Mouse (Mus musculus): ENCODE results near the gene Kalrn.

The Kalrn gene

DNA sequence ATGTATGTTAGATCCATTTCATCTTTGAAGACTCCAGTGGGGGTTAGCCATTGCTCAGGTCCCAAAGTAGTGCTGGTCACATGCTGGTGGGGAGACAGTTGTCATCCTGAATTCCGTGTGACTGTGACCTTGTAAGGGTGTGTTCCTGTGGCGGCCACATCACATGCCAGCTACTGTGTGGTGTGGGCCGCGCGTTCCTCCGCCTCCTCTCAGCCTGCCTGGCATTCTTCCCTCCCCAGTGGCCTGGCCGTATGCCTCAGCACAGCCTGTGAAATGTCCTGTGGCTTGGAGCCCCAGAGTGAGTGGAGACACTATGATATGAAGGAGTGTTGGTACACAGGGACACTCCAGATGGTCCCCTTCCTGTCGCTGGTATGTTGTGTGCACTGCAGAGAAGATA, 635.8 kb downstream of the Kalrn start:
- Histone ChIP-seq H3K27me3 (ENCODE audit: insufficient read depth, low read length) (no peaks in the 10 kb centered on the region), H3K9me3 (ENCODE audit: low read length) (no peaks in the 10 kb centered on the region), H3K4me1 (replicated peaks; ENCODE audit: low read depth, low read length) (peaks cover 23% of the 10 kb centered on the region), H3K36me3 (ENCODE audit: insufficient read depth, low read length) (peaks cover 5% of the 10 kb centered on the region), H3K4me3 (replicated peaks; ENCODE audit: low read length) (no peak overlapping the region)
- no peak for TF ChIP-seq NANOG (IDR thresholded peaks at IDR 0.05; ENCODE audit: borderline replicate concordance, low read length)
- no peak for TF ChIP-seq POU5F1 (IDR thresholded peaks at IDR 0.05; ENCODE audit: borderline replicate concordance, low read length)
- TF ChIP-seq CTCF (conservative IDR thresholded peaks at IDR 0.05; ENCODE audit: low read length), result no peak

DNA sequence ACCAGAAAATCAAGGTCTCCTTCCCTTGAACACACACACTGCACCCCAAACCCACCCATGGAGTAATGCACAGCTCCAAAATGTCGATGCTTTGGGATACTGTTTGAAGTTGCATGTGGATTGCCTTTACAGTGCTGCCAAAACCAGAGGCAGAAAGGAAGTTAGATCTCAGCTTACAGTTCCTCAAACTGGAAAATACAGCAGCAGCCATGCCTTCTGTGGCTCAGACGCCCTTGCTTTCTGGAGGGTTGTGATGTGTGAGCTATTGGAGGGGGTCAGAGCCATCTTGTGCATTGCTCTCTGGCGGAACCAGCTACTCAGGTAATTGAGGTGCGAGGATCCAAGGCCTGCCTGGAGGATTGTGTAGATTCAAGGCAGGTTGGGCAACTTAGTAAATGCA, 636.4 kb downstream of the Kalrn start:
- Histone ChIP-seq H3K4me3 (replicated peaks; ENCODE audit: low read length) (no peak overlapping the region), H3K9me3 (ENCODE audit: low read length) (no peaks in the 10 kb centered on the region), H3K36me3 (ENCODE audit: insufficient read depth, low read length) (peaks cover 5% of the 10 kb centered on the region), H3K27me3 (ENCODE audit: insufficient read depth, low read length) (no peaks in the 10 kb centered on the region), H3K4me1 (replicated peaks; ENCODE audit: low read depth, low read length) (peaks cover 18% of the 10 kb centered on the region)
- TF ChIP-seq NANOG (IDR thresholded peaks at IDR 0.05; ENCODE audit: borderline replicate concordance, low read length) (no peak), POU5F1 (IDR thresholded peaks at IDR 0.05; ENCODE audit: borderline replicate concordance, low read length) (no peak), CTCF (conservative IDR thresholded peaks at IDR 0.05; ENCODE audit: low read length) (no peak)

DNA sequence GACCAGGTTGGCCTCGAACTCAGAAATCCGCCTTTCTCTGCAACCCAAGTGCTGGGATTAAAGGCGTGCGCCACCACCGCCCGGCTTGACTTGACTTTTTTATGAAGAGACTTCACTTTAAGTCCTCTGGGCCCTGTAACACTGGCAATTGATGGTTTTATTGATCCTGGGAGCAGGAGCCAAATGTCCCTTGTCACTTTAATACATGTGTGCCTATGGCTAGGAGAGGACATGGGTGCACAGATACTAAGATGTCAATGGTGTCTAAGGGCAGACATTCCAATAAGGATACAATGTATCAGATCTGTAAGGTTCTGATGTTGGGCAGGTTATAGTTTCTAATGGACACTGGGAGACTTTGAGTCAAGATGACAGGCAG, 637.9 kb downstream of the Kalrn start:
- H3K36me3 ChIP-seq (ENCODE audit: insufficient read depth, low read length), result peaks cover 5% of the 10 kb centered on the region; the same call in 1 of the 2 replicates
- no peak overlapping the region for H3K4me3 ChIP-seq (replicated peaks; ENCODE audit: low read length)
- H3K9me3 ChIP-seq (ENCODE audit: low read length), result no peaks in the 10 kb centered on the region
- H3K27me3 ChIP-seq (ENCODE audit: insufficient read depth, low read length), result no peaks in the 10 kb centered on the region
- 0 out of 2 replicates have a peak, but pooled peaks cover 8% of the 10 kb centered on the region for H3K4me1 ChIP-seq (replicated peaks; ENCODE audit: low read depth, low read length)
- no peak for TF ChIP-seq POU5F1 (IDR thresholded peaks at IDR 0.05; ENCODE audit: borderline replicate concordance, low read length)

GRCm38 (mm10) chr16:33934701-33935406, 638.5 kb downstream of the Kalrn start:
- Histone ChIP-seq H3K4me3 (replicated peaks; ENCODE audit: low read length) (no peak overlapping the region), H3K27me3 (ENCODE audit: insufficient read depth, low read length) (no peaks in the 10 kb centered on the region), H3K36me3 (ENCODE audit: insufficient read depth, low read length) (peaks cover 5% of the 10 kb centered on the region; the same call in 1 of the 2 replicates), H3K9me3 (ENCODE audit: low read length) (no peaks in the 10 kb centered on the region), H3K4me1 (replicated peaks; ENCODE audit: low read depth, low read length) (0 out of 2 replicates have a peak, but pooled peaks cover 8% of the 10 kb centered on the region)
- no peak for TF ChIP-seq CTCF (conservative IDR thresholded peaks at IDR 0.05; ENCODE audit: low read length)
- TF ChIP-seq POU5F1 (IDR thresholded peaks at IDR 0.05; ENCODE audit: borderline replicate concordance, low read length), result no peak

DNA sequence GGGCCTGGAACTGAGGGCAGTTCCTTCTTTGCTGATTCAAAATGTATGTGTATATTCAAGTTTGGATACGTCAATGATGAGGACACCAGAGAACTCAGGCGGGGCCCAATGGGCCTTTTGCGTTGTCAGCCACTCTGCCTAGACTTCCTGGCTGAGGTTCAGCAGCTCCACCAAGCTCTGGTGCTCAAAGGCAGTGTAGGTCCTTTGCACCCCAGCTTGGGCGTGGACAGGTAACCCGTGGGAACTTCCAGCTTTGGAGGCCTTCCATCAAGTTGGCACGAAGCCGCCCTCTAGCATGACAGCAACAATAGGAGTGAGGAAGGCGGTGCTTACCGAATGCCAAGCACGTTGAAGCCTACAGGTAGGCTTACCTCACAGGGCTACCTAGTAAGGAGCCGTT, 639.9 kb downstream of the Kalrn start:
- 0 out of 2 replicates have a peak, but pooled peaks cover 8% of the 10 kb centered on the region for H3K4me1 ChIP-seq (replicated peaks; ENCODE audit: low read depth, low read length)
- H3K27me3 ChIP-seq (ENCODE audit: insufficient read depth, low read length), result no peaks in the 10 kb centered on the region
- H3K9me3 ChIP-seq (ENCODE audit: low read length), result no peaks in the 10 kb centered on the region
- TF ChIP-seq CTCF (conservative IDR thresholded peaks at IDR 0.05; ENCODE audit: low read length) (no peak), NANOG (IDR thresholded peaks at IDR 0.05; ENCODE audit: borderline replicate concordance, low read length) (no peak), POU5F1 (IDR thresholded peaks at IDR 0.05; ENCODE audit: borderline replicate concordance, low read length) (no peak)
- H3K36me3 ChIP-seq (ENCODE audit: insufficient read depth, low read length), result peaks cover 5% of the 10 kb centered on the region; the same call in 1 of the 2 replicates
- H3K4me3 ChIP-seq (replicated peaks; ENCODE audit: low read length), result no peak overlapping the region

- H3K27me3 ChIP-seq (ENCODE audit: insufficient read depth, low read length), result no peaks in the 10 kb centered on the region
- H3K36me3 ChIP-seq (ENCODE audit: insufficient read depth, low read length), result no peaks in the 10 kb centered on the region
- H3K4me3 ChIP-seq (replicated peaks; ENCODE audit: low read length), result no peak overlapping the region
- 0 out of 2 replicates have a peak, but pooled peaks cover 5% of the 10 kb centered on the region for H3K4me1 ChIP-seq (replicated peaks; ENCODE audit: low read depth, low read length)
- H3K9me3 ChIP-seq (ENCODE audit: low read length), result no peaks in the 10 kb centered on the region
- TF ChIP-seq NANOG (IDR thresholded peaks at IDR 0.05; ENCODE audit: borderline replicate concordance, low read length) (no peak), CTCF (conservative IDR thresholded peaks at IDR 0.05; ENCODE audit: low read length) (no peak), POU5F1 (IDR thresholded peaks at IDR 0.05; ENCODE audit: borderline replicate concordance, low read length) (no peak)
These were observed 641.2 kb downstream of the Kalrn start for GRCm38 (mm10) chr16:33932126-33932525.

DNA sequence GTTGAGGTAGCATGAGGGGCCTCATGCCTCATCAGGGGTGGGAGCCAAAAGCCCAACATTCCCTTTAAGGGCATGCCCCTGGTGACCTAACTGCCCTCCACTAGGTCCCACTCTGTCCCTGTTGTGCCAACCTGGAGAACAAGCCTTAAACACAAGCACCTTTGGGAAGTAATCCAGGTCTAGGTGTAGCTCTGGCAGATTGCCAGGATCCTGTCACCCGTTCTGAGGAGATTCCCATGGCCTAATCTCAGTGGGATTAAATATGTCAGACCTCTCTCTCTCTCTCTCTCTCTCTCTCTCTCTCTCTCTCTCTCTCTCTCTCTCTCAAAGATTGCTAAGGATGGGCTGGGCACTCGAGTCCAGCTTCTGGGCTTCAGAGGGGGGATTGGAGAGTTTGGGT, 641.6 kb downstream of the Kalrn start:
- no peaks in the 10 kb centered on the region for H3K36me3 ChIP-seq (ENCODE audit: insufficient read depth, low read length)
- H3K9me3 ChIP-seq (ENCODE audit: low read length), result no peaks in the 10 kb centered on the region
- 0 out of 2 replicates have a peak, but pooled peaks cover 5% of the 10 kb centered on the region for H3K4me1 ChIP-seq (replicated peaks; ENCODE audit: low read depth, low read length)
- TF ChIP-seq CTCF (conservative IDR thresholded peaks at IDR 0.05; ENCODE audit: low read length) (no peak), POU5F1 (IDR thresholded peaks at IDR 0.05; ENCODE audit: borderline replicate concordance, low read length) (no peak), NANOG (IDR thresholded peaks at IDR 0.05; ENCODE audit: borderline replicate concordance, low read length) (no peak)
- H3K4me3 ChIP-seq (replicated peaks; ENCODE audit: low read length), result no peak overlapping the region
- H3K27me3 ChIP-seq (ENCODE audit: insufficient read depth, low read length), result no peaks in the 10 kb centered on the region

DNA sequence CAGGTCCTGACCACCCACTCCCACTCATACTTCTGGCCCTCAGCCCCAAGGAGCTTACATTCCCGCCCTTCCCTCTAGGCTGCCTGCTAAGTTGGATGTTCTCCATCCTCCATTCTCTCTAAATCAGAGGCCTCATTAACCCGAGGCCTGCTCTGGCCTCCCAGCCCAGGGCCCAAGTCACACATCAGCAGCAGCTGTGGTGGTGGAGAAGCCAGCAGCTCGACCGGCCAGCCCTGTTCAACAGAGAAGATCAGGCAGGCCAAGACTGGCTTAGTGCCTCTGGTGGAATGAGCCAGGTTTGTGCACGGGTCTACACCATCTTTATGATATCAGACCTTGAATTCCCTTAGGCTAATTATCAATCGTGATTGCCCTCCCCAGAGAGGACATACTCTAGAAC, 642.5 kb downstream of the Kalrn start:
- TF ChIP-seq NANOG (IDR thresholded peaks at IDR 0.05; ENCODE audit: borderline replicate concordance, low read length) (no peak), CTCF (conservative IDR thresholded peaks at IDR 0.05; ENCODE audit: low read length) (no peak), POU5F1 (IDR thresholded peaks at IDR 0.05; ENCODE audit: borderline replicate concordance, low read length) (no peak)
- no peaks in the 10 kb centered on the region for H3K9me3 ChIP-seq (ENCODE audit: low read length)
- no peaks in the 10 kb centered on the region for H3K27me3 ChIP-seq (ENCODE audit: insufficient read depth, low read length)
- H3K4me1 ChIP-seq (replicated peaks; ENCODE audit: low read depth, low read length), result 0 out of 2 replicates have a peak, but pooled peaks cover 5% of the 10 kb centered on the region
- no peaks in the 10 kb centered on the region for H3K36me3 ChIP-seq (ENCODE audit: insufficient read depth, low read length)
- H3K4me3 ChIP-seq (replicated peaks; ENCODE audit: low read length), result no peak overlapping the region

Measured in E14TG2a.4 (cell line).